Mouse (Mus musculus): Measurements from ENCODE around the gene Tnxb. TPM values are rescaled to one million over a fixed set of nuclear protein-coding genes. Genes with fewer than 3 reads are reported as not detected.

The Tnxb gene
- total and polyA plus RNA-seq, 3 experiments: under 0.01 to 0.08 TPM; not detected in 1

DNA sequence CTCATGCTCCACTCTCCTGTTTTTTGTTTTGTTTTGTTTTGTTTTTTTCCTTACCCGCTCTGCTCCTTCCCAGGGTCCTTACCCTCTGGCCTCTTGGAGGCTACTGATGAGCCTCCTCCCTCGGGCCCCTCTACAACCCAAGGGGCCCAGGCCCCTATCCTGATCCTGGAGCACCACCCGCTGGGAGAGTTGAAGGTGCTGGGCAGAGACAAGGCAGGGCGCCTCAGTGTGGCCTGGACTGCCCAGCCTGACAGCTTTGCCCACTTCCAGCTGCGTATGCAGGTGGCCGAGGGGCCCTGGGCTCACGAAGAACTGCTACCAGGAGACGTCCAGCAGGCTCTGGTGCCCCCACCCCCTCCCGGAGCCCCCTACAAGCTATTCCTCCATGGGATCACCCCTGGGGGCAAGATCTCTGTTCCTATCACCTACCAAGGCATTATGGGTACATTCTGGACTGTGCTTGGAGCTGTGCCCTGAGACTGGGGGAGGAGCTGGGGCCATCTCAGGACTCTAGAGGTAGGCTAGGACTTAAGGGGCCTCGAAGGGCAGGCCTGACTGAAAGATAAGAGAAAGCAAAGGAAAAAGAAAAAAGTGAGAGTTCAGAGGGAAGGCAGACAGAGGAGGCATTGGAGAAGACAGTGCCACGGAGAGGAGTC, 11.7 kb downstream of the Tnxb start:
- Histone ChIP-seq H3K36me3 (replicated peaks) (no peaks in the 10 kb centered on the region), H3K4me1 (ENCODE audit: insufficient read depth, low read depth, low read length) (0 out of 2 replicates have a peak, but pooled peaks cover 4% of the 10 kb centered on the region), H3K9me3 (replicated peaks) (no peaks in the 10 kb centered on the region), H3K4me3 (ENCODE audit: low read depth, low read length) (no peak overlapping the region), H3K27me3 (ENCODE audit: insufficient read depth, low read length) (peaks cover 18% of the 10 kb centered on the region; the same call in 1 of the 2 replicates)
- ATAC-seq (ENCODE audit: extremely low read depth, insufficient number of reproducible peaks, low FRiP score, poor library complexity, severe bottlenecking) (no peak), DNase-seq (ENCODE audit: low spot score) (no peak)
- TF ChIP-seq POLR2AphosphoS5 (IDR thresholded peaks at IDR 0.05; ENCODE audit: insufficient replicate concordance, low read depth, low read length) (no peak), CTCF (IDR thresholded peaks at IDR 0.05; ENCODE audit: low read depth, low read length) (no peak), GATA1 (IDR thresholded peaks at IDR 0.05; ENCODE audit: borderline replicate concordance, low read length) (no peak), TAL1 (conservative IDR thresholded peaks at IDR 0.05; ENCODE audit: low read depth, low read length) (no peak), GATA2 (IDR thresholded peaks at IDR 0.05; ENCODE audit: borderline replicate concordance, low read depth, low read length) (no peak)

- H3K27me3 ChIP-seq (ENCODE audit: insufficient read depth, low read length): peaks cover 16% of the 10 kb centered on the region; the same call in 1 of the 2 replicates
- no peaks in the 10 kb centered on the region for H3K36me3 ChIP-seq (replicated peaks)
- H3K4me3 ChIP-seq (ENCODE audit: low read depth, low read length): no peak overlapping the region
- TF ChIP-seq GATA1 (IDR thresholded peaks at IDR 0.05; ENCODE audit: borderline replicate concordance, low read length) (no peak), TAL1 (conservative IDR thresholded peaks at IDR 0.05; ENCODE audit: low read depth, low read length) (no peak), GATA2 (IDR thresholded peaks at IDR 0.05; ENCODE audit: borderline replicate concordance, low read depth, low read length) (no peak), CTCF (IDR thresholded peaks at IDR 0.05; ENCODE audit: low read depth, low read length) (no peak), POLR2AphosphoS5 (IDR thresholded peaks at IDR 0.05; ENCODE audit: insufficient replicate concordance, low read depth, low read length) (no peak)
- no peak for ATAC-seq (ENCODE audit: extremely low read depth, insufficient number of reproducible peaks, low FRiP score, poor library complexity, severe bottlenecking)
- no peak for DNase-seq (ENCODE audit: low spot score)
- 0 out of 2 replicates have a peak, but pooled peaks cover 4% of the 10 kb centered on the region for H3K4me1 ChIP-seq (ENCODE audit: insufficient read depth, low read depth, low read length)
- no peaks in the 10 kb centered on the region for H3K9me3 ChIP-seq (replicated peaks)
These were observed 12.8 kb downstream of the Tnxb start for GRCm38 (mm10) chr17:34683179-34683578.

GRCm38 (mm10) chr17:34683686-34684220, 13.4 kb downstream of the Tnxb start:
- H3K36me3 ChIP-seq (replicated peaks): no peaks in the 10 kb centered on the region
- 0 out of 2 replicates have a peak, but pooled peaks cover 4% of the 10 kb centered on the region for H3K4me1 ChIP-seq (ENCODE audit: insufficient read depth, low read depth, low read length)
- no peak for ATAC-seq (ENCODE audit: extremely low read depth, insufficient number of reproducible peaks, low FRiP score, poor library complexity, severe bottlenecking)
- no peak for DNase-seq (ENCODE audit: low spot score)
- TF ChIP-seq POLR2AphosphoS5 (IDR thresholded peaks at IDR 0.05; ENCODE audit: insufficient replicate concordance, low read depth, low read length) (no peak), GATA1 (IDR thresholded peaks at IDR 0.05; ENCODE audit: borderline replicate concordance, low read length) (no peak), TAL1 (conservative IDR thresholded peaks at IDR 0.05; ENCODE audit: low read depth, low read length) (no peak), CTCF (IDR thresholded peaks at IDR 0.05; ENCODE audit: low read depth, low read length) (no peak), GATA2 (IDR thresholded peaks at IDR 0.05; ENCODE audit: borderline replicate concordance, low read depth, low read length) (no peak)
- peaks cover 12% of the 10 kb centered on the region; the same call in 1 of the 2 replicates for H3K27me3 ChIP-seq (ENCODE audit: insufficient read depth, low read length)
- H3K9me3 ChIP-seq (replicated peaks): no peaks in the 10 kb centered on the region
- H3K4me3 ChIP-seq (ENCODE audit: low read depth, low read length): no peak overlapping the region

DNA sequence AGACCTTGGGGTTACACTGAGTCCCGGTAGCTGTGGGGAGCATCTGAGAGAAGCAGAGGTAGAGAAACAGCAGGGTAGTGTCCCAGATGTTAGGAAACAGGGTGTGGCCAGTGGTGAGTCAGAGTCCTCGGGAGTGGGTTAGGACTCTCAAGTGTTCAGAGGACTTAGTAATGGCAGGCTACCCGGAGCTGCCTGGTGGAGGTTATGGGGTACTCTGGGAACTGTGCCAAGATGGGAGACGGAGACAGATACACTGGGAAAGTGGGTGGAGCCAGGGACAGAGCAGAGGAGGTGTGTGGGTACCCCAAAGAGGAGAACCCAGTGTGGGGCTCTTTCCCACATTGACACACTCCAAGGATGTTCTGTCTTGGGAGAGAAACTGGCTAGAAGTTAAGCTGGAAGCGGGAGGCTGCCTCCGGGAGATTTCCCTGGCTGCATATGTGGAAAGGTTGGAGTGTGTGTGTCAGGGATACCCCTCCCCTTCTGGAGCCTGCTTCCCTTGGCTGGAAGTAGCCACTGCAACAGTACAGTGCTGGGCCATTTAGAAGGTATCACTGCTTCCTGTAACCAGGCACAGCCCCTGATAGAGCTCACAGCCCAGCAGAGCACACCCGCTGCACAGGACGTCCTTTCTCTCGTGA, 14.0 kb downstream of the Tnxb start:
- no peaks in the 10 kb centered on the region for H3K9me3 ChIP-seq (replicated peaks)
- peaks cover 10% of the 10 kb centered on the region; the same call in 1 of the 2 replicates for H3K27me3 ChIP-seq (ENCODE audit: insufficient read depth, low read length)
- H3K4me3 ChIP-seq (ENCODE audit: low read depth, low read length): no peak overlapping the region
- ATAC-seq (ENCODE audit: extremely low read depth, insufficient number of reproducible peaks, low FRiP score, poor library complexity, severe bottlenecking) (no peak), DNase-seq (ENCODE audit: low spot score) (no peak)
- H3K36me3 ChIP-seq (replicated peaks): no peaks in the 10 kb centered on the region
- no peak for TF ChIP-seq POLR2AphosphoS5 (IDR thresholded peaks at IDR 0.05; ENCODE audit: insufficient replicate concordance, low read depth, low read length)
- no peak for TF ChIP-seq CTCF (IDR thresholded peaks at IDR 0.05; ENCODE audit: low read depth, low read length)
- no peak for TF ChIP-seq GATA2 (IDR thresholded peaks at IDR 0.05; ENCODE audit: borderline replicate concordance, low read depth, low read length)
- no peak for TF ChIP-seq TAL1 (conservative IDR thresholded peaks at IDR 0.05; ENCODE audit: low read depth, low read length)
- no peak for TF ChIP-seq GATA1 (IDR thresholded peaks at IDR 0.05; ENCODE audit: borderline replicate concordance, low read length)
- H3K4me1 ChIP-seq (ENCODE audit: insufficient read depth, low read depth, low read length): 0 out of 2 replicates have a peak, but pooled peaks cover 4% of the 10 kb centered on the region

GRCm38 (mm10) chr17:34685120-34686110, 15.1 kb downstream of the Tnxb start:
- no peak for ATAC-seq (ENCODE audit: extremely low read depth, insufficient number of reproducible peaks, low FRiP score, poor library complexity, severe bottlenecking)
- Histone ChIP-seq H3K9me3 (replicated peaks) (no peaks in the 10 kb centered on the region), H3K27me3 (ENCODE audit: insufficient read depth, low read length) (peaks cover 10% of the 10 kb centered on the region; the same call in 1 of the 2 replicates), H3K4me3 (ENCODE audit: low read depth, low read length) (no peak overlapping the region), H3K36me3 (replicated peaks) (no peaks in the 10 kb centered on the region), H3K4me1 (ENCODE audit: insufficient read depth, low read depth, low read length) (0 out of 2 replicates have a peak, but pooled peaks cover 4% of the 10 kb centered on the region)
- DNase-seq (ENCODE audit: low spot score): no peak
- no peak for TF ChIP-seq GATA2 (IDR thresholded peaks at IDR 0.05; ENCODE audit: borderline replicate concordance, low read depth, low read length)

All from G1E (cell line).